Mouse (Mus musculus) lung, adult 2 months (tissue): ENCODE measurements around the gene Pnpla2.

ENCODE experiments used
- CTCF ChIP-seq: fragments of 200-500 bp; IDR thresholded peaks from 2 replicates; pipeline ENCODE4 v1.5.1; 2011; ENCODE audit warnings: mild to moderate bottlenecking, low read length, control low read depth; ENCODE audit not compliant: insufficient read depth
- POLR2A ChIP-seq: fragments of 200-500 bp; IDR thresholded peaks from 2 replicates; pipeline ENCODE4 v1.6.1; 2011; ENCODE audit warnings: low read depth, mild to moderate bottlenecking, control low read depth, low read length, borderline replicate concordance; ENCODE audit errors: extremely low read depth

DNA sequence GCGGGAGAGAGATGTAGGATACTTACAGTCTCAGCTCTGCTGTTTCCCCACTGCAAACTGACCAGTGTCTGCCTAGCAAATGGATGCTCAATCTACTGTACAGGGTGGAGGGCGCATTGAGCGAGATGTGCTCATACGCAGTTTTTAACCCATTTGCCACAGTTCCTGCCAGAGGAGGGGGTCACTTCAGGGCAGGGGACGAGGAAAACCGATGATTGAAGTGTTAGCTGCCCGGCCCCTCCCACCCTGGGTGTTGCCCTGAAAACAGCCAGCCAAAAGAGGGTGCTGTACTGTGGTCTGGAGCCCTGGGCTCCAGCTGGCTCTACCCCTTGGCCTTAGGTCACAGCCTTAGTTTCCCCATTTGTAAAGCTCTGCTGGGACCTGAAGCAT, 22.0 kb downstream of the Pnpla2 start:
- TF ChIP-seq CTCF = no peak
- TF ChIP-seq POLR2A = no peak
